Mouse (Mus musculus): ENCODE data around the gene Podnl1.

DNA sequence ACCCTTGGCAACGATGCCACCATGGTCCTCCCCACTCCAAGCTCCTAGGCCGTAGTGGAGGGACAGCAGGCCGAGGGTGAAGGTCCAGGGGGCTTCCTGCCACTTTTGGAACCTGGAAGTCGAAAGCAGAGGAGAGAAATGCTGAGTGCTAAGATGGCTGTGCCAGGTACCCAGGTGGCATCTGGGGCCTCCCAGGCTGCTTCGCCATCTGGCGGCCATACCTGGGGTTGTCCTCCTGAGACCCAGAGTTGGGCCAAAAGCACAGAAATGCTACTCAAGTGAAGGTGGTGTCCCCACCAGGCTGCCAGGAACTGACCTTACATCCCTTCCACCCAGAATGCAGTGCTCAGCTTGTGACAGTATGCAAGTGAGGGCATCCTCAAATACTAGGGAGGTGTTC is 48.1 kb downstream of the Podnl1 start:
- TF ChIP-seq CTCF (IDR thresholded peaks at IDR 0.05; ENCODE audit: low read depth) (peak; percentile 60), EP300 (IDR thresholded peaks at IDR 0.05; ENCODE audit: low read depth) (no peak)

All from liver, embryonic 14.5 days (tissue).